Mouse (Mus musculus) midbrain, embryonic 11.5 days (tissue): Measurements from ENCODE around the gene Cpne9. TPM values are rescaled to one million over a fixed set of nuclear protein-coding genes. Genes with fewer than 3 reads are reported as not detected.

Source experiments
- ATAC-seq: fragments of 200-750 bp; cut with Nextera tagmentation; 2 replicates; pipeline ENCODE4 v1.8.0; 2017; ENCODE audit warnings: moderate TSS enrichment, moderate library complexity; ENCODE audit not compliant: low FRiP score
- DNase-seq: peaks from one replicate; pipeline ENCODE4 v3.0.0; 2015; ENCODE audit warnings: low spot score; ENCODE audit errors: missing footprints
- H3K27ac ChIP-seq: fragments of 300-500 bp; sonication (generic); 2 replicates; pipeline ENCODE4 v1.5.1; 2014; ENCODE audit warnings: low read depth, low read length
- H3K27me3 ChIP-seq: fragments of 300-500 bp; sonication (generic); 2 replicates; pipeline ENCODE4 v1.6.1; 2014; ENCODE audit warnings: mild to moderate bottlenecking, low read length, moderate library complexity, mixed read lengths; ENCODE audit not compliant: control insufficient read depth, insufficient read depth
- H3K36me3 ChIP-seq: fragments of 300-500 bp; sonication (generic); 2 replicates; pipeline ENCODE4 v1.6.1; 2014; ENCODE audit warnings: mild to moderate bottlenecking, low read length, moderate library complexity, mixed read lengths; ENCODE audit not compliant: control insufficient read depth, insufficient read depth
- H3K4me1 ChIP-seq: fragments of 300-500 bp; sonication (generic); 2 replicates; pipeline ENCODE4 v1.6.1; 2014; ENCODE audit warnings: low read length; ENCODE audit not compliant: control insufficient read depth, insufficient read depth
- H3K4me2 ChIP-seq: fragments of 300-500 bp; sonication (generic); 2 replicates; pipeline ENCODE4 v1.6.1; 2014; ENCODE audit warnings: mild to moderate bottlenecking, moderate library complexity
- H3K4me3 ChIP-seq: fragments of 300-500 bp; sonication (generic); 2 replicates; pipeline ENCODE4 v1.5.1; 2014; ENCODE audit warnings: low read depth, low read length
- H3K9ac ChIP-seq: fragments of 300-500 bp; sonication (generic); 2 replicates; pipeline ENCODE4 v1.6.1; 2014; ENCODE audit warnings: low read length
- H3K9me3 ChIP-seq: fragments of 300-500 bp; sonication (generic); 2 replicates; pipeline ENCODE4 v1.6.1; 2016; ENCODE audit warnings: low read length; ENCODE audit not compliant: control insufficient read depth
- WGBS: fragments of 180-500 bp; shearing (Covaris S2); extraction: QIAGEN DNeasy Blood & Tissue Kit; methylation state at CpG from one replicate; pipeline ENCODE4 v1.1.7; 2014; 5-methylcytosine and 5-hydroxymethylcytosine counted together
- polyA plus RNA-seq: library from polyadenylated mRNA; unstranded; fragments of >200 nt; fragmentation: Nextera tagmentation; extraction: Ambion mirVana; gene quantifications from 2 replicates; pipeline ENCODE4 v1.2.1, GENCODE M21; 2014

Gene Cpne9
- polyA plus RNA-seq, 1 experiment from 2014 or later, result 0.08 TPM

DNA sequence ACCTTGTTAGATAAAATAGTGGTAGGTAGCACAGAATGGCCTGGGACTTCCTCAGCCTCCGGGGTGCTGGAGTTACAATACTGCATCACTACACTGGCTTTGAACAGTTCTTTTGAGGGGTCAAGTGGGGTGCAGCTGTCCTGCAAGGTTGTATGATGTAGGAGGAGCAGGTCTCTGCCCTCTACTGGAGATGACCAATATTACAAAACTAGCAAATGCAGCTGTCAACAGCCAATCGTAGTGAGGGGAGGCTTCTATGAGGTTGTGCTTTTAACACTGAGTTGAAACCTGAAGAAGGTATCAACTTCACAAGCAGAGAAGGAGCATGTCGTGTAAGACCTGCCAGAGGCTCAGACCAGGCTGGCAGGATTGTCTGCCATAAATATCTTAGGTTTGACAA is 20.2 kb downstream of the Cpne9 start:
- Histone ChIP-seq H3K4me3 (no peak overlapping the region), H3K9me3 (no peaks in the 10 kb centered on the region), H3K9ac (no peak overlapping the region), H3K27ac (no peak overlapping the region), H3K4me1 (peaks cover 4% of the 10 kb centered on the region), H3K27me3 (no peaks in the 10 kb centered on the region), H3K4me2 (no peak overlapping the region), H3K36me3 (no peaks in the 10 kb centered on the region)
- no peak for ATAC-seq
- WGBS, result 31% methylated on average over 3 of the region's 3 CpGs
- no peak for DNase-seq

- peak; percentile 99 for DNase-seq
- Histone ChIP-seq H3K9ac (peak overlapping the region; percentile 93), H3K27me3 (no peaks in the 10 kb centered on the region), H3K4me2 (peak overlapping the region; percentile 98), H3K36me3 (peaks cover 3% of the 10 kb centered on the region; the same call in 1 of the 2 replicates), H3K9me3 (no peaks in the 10 kb centered on the region), H3K27ac (peak overlapping the region; percentile 96), H3K4me1 (peaks cover 15% of the 10 kb centered on the region), H3K4me3 (peak overlapping the region; percentile 97)
- ATAC-seq, result peak; percentile 98
- 1% methylated on average over 48 of the region's 50 CpGs for WGBS
These were observed 24.3 kb downstream of the Cpne9 start for GRCm38 (mm10) chr6:113306322-113306985.

DNA sequence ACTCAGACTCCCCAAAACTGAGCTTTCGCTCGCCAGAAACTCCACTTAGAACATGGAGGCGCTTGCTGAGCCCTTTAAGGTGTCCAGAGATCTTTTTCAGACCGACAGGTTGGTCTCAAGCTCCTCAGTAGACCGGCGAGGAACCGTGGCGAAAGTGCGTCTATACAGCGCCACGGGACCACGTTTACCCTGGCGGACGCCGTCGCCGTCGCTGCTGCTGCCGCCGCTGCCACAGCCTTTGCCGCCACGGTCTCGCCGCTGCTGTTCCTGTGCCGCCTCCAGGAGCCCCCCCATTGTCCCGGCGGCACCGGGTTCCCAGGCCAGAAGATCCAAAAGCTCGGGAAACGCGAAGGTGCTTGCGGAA is 24.9 kb downstream of the Cpne9 start, which contains the start of gene Brpf1:
TSS of gene Brpf1 (plus strand) at position 152 of the 364 bp plus-strand sequence.
- peak within 1 kb of the TSS; percentile 93 for H3K9ac ChIP-seq
- peaks cover 3% of the 10 kb centered on the region; the same call in 1 of the 2 replicates for H3K36me3 ChIP-seq
- ATAC-seq, result peak; percentile 61
- peak within 1 kb of the TSS; percentile 96 for H3K27ac ChIP-seq
- peak within 1 kb of the TSS; percentile 98 for H3K4me2 ChIP-seq
- H3K4me3 ChIP-seq, result peak within 1 kb of the TSS; percentile 97
- no peak for DNase-seq
- H3K4me1 ChIP-seq, result peaks cover 15% of the 10 kb centered on the region
- no peaks in the 10 kb centered on the region for H3K9me3 ChIP-seq
- under 1% methylated on average over 32 of the region's 32 CpGs for WGBS
- no peaks in the 10 kb centered on the region for H3K27me3 ChIP-seq

DNA sequence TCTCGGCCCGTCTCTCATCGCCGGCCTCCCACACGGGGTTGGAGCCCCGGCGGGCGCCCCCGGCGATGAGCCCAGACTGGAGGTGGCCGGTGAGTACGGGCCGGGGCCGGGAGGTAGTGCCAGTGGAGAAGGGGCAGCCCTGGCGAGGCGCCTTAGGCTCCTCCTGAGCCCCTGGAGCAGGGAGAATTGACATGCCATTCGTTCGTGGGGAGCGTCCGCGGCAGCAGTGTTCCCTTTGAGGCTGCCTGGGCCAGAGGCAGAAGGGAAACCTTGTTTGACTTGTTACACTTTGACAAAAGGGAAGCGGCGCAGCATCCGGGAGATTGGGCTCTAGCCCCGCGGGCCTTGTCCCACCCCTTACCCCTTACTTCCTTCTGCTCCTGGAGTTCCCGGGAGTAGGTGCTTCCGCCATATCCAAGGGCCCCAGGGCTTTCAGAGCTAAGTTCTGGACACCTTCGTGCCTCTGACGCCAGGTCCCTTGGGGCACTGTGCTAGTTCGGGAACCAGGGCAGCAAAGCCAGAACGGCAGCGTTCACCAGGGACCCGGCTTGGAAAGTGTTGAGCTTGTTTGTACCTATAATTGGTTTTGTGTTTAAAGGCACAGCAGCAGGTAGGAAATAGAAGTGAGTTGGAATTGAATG is 25.5 kb downstream of the Cpne9 start:
- Histone ChIP-seq H3K4me2 (peak overlapping the region; percentile 98), H3K9me3 (no peaks in the 10 kb centered on the region), H3K4me1 (peaks cover 15% of the 10 kb centered on the region), H3K4me3 (peak overlapping the region; percentile 97), H3K27ac (peak overlapping the region; percentile 96), H3K27me3 (no peaks in the 10 kb centered on the region), H3K36me3 (peaks cover 3% of the 10 kb centered on the region; the same call in 1 of the 2 replicates), H3K9ac (peak overlapping the region; percentile 93)
- DNase-seq (peak; percentile 94), ATAC-seq (peak; percentile 0; the same call in 1 of the 2 replicates)
- WGBS, result under 1% methylated on average over 34 of the region's 34 CpGs

GRCm38 (mm10) chr6:113308141-113308540 is 26.0 kb downstream of the Cpne9 start:
- Histone ChIP-seq H3K4me1 (peaks cover 15% of the 10 kb centered on the region), H3K36me3 (peaks cover 3% of the 10 kb centered on the region; the same call in 1 of the 2 replicates), H3K9me3 (no peaks in the 10 kb centered on the region), H3K9ac (peak overlapping the region; percentile 93), H3K27ac (no peak overlapping the region), H3K4me2 (peak overlapping the region; percentile 98), H3K4me3 (peak overlapping the region; percentile 97), H3K27me3 (no peaks in the 10 kb centered on the region)
- 40% methylated on average over 5 of the region's 5 CpGs for WGBS
- no peak for ATAC-seq
- no peak for DNase-seq

DNA sequence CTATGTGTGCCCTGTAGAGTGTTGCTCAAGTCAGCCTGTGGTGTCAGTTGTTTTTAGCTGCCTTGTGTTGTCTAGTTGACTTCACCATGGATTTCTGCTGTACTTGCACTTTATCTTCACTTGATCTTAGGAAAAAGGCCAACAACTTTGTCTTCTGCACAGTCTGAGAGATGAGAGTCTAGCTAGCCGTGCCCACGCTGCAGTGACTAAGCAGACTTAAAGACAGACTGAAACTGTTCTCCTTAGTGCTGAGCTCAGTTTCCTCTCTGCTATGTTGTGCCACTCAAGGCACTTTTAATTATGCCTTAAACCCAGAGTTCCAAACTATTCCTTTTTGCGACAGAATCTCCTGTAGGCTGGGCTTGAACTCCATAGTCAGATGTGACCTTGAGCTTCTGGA is 33.9 kb downstream of the Cpne9 start:
- ATAC-seq (no peak), DNase-seq (no peak)
- Histone ChIP-seq H3K27ac (no peak overlapping the region), H3K9me3 (no peaks in the 10 kb centered on the region), H3K27me3 (no peaks in the 10 kb centered on the region), H3K4me2 (no peak overlapping the region), H3K36me3 (peaks cover 58% of the 10 kb centered on the region), H3K4me1 (no peaks in the 10 kb centered on the region), H3K4me3 (no peak overlapping the region), H3K9ac (no peak overlapping the region)
- WGBS, result 95% methylated on average over 3 of the region's 3 CpGs

- peak; percentile 100 for DNase-seq
- Histone ChIP-seq H3K27me3 (no peaks in the 10 kb centered on the region), H3K36me3 (peaks cover 21% of the 10 kb centered on the region), H3K9me3 (no peaks in the 10 kb centered on the region), H3K4me3 (peak within 1 kb of the TSS; percentile 52), H3K9ac (peak within 1 kb of the TSS; percentile 84), H3K27ac (peak within 1 kb of the TSS; percentile 87), H3K4me2 (peak within 1 kb of the TSS; percentile 88), H3K4me1 (peaks cover 7% of the 10 kb centered on the region; the same call in 1 of the 2 replicates)
- WGBS, result under 1% methylated on average over 52 of the region's 52 CpGs
- peak; percentile 99 for ATAC-seq
These were observed 44.6 kb downstream of the Cpne9 start, which contains the start of gene Ogg1 for GRCm38 (mm10) chr6:113326533-113327315. Ogg1 (plus strand) TSS chr6:113326972.

DNA sequence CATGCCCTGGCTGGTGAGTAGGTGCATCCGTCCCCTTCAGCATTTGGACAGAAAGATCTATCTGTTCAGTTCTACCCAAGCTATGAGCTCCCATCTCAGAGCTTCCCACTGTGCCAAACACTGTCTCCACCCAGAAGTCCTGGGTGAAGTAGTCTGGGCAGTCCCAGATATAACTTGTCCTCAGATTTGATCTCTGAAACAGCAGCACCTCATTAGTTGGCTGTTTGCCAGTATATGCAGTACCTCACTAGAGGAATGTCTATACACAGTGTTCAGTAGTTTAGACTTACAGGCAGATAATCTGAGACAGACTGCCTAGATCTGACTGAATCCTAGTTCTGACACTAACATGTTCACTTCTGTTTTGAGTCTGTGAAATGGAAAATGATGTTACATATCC is 47.3 kb downstream of the Cpne9 start:
- Histone ChIP-seq H3K4me2 (no peak overlapping the region), H3K36me3 (peaks cover 3% of the 10 kb centered on the region), H3K4me3 (no peak overlapping the region), H3K9ac (no peak overlapping the region), H3K4me1 (peaks cover 7% of the 10 kb centered on the region; the same call in 1 of the 2 replicates), H3K27me3 (no peaks in the 10 kb centered on the region), H3K27ac (no peak overlapping the region), H3K9me3 (no peaks in the 10 kb centered on the region)
- 90% methylated on average over 1 of the region's 1 CpGs for WGBS
- ATAC-seq (no peak), DNase-seq (peak; percentile 28)
